Mouse (Mus musculus): Measurements from ENCODE around the gene Arap1.

- TF ChIP-seq CTCF (IDR thresholded peaks at IDR 0.05; ENCODE audit: low read depth, low read length): no peak
- TF ChIP-seq POLR2A (IDR thresholded peaks at IDR 0.05; ENCODE audit: borderline replicate concordance, low read depth, low read length): no peak
Measured at GRCm38 (mm10) chr7:101348312-101348711, 445 bp downstream of the Arap1 start.

Measured in bone marrow macrophage, adult 2 months (primary cell).